Mouse (Mus musculus) frontal cortex, adult 2 months (tissue): ENCODE measurements around the gene Plekhg6. TPM values are rescaled to one million over a fixed set of nuclear protein-coding genes. Genes with fewer than 3 reads are reported as not detected.

Experiments
- DNase-seq, 2 experiments: peaks; one replicate each; pipeline ENCODE4 v3.0.0; 2022; ENCODE audit warnings: low spot score in 1 of 2; ENCODE audit errors: extremely low spot score in 1 of 2
- polyA plus RNA-seq: library from polyadenylated mRNA; depleted of rRNA; stranded (reverse); fragments of >200 nt; gene quantifications from 2 replicates; pipeline ENCODE4 v1.2.3, GENCODE M21; 2012; rRNA removed

The Plekhg6 gene
- polyA plus RNA-seq = 0.04 and 0.13 TPM in 2 replicates

DNA sequence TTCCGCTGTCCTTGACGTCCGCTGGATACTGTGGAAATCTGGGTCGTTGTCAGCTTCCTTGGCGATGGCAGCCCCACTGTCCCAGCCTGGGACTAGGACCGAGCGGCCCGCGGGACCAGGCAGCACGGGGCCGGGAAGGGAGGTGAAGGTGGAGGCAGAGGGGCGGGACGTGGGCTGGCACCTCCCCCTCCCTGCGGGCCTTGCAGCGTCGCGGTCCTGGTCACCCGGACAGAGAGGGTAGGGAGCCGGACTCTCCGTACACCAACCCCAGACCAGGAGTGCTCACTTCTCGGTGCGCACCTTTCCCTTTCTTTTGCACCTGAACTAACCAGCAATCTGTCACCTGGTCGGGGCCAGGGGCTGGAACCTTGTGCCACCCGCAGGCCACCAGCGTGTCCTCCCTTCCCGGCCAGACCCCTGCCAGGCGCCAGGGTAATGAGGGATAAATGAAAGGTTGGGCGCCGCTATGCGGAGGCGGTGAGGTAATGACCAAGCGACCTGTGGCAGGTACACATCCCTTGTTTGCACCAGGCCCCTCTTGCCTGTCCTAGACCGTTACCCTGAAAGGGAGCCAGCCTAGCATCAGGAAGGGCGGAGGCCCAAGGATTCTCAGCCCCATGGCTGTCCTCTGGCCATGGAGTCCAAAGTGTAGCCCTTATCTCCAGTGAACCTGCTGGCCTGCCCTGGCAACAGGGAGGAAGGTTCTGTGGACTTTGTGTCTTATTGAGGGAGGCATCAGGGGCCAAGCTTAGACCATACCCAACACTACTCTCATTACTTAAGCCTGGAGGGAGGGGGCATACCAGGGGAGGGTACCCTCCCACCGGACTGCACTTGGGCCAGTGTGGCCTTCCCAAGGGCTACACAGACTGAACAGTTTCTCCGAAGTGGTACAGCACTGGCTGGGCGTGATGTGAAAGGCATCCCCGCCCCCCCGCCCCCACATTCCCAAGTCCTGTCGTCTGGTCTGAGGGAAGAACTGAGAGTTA is at the start of gene Plekhg6:
Gene Plekhg6 (minus strand): TSS at position 422 of the 989 bp plus-strand sequence.
- no peak for DNase-seq

DNA sequence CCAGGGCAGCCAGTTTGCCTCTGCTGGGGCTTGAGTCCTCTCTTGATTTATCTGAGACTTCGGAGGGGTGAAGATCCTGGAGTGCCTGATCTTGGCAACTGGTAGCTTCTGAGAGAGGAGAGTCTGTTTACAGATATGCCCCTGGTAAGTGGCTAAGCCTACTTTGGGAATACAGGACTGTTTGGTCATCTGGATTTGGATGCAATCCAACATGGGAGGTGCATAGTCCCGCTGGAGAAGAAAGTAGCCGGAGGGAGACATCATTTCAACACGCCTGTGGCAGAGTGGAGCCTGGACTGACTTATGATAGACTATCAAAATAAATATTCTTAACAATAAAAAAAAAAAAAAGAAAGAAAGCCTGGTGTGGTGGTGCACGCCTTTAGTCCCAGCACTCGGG is 49.1 kb upstream of the Plekhg6 start:
- DNase-seq = no peak

DNA sequence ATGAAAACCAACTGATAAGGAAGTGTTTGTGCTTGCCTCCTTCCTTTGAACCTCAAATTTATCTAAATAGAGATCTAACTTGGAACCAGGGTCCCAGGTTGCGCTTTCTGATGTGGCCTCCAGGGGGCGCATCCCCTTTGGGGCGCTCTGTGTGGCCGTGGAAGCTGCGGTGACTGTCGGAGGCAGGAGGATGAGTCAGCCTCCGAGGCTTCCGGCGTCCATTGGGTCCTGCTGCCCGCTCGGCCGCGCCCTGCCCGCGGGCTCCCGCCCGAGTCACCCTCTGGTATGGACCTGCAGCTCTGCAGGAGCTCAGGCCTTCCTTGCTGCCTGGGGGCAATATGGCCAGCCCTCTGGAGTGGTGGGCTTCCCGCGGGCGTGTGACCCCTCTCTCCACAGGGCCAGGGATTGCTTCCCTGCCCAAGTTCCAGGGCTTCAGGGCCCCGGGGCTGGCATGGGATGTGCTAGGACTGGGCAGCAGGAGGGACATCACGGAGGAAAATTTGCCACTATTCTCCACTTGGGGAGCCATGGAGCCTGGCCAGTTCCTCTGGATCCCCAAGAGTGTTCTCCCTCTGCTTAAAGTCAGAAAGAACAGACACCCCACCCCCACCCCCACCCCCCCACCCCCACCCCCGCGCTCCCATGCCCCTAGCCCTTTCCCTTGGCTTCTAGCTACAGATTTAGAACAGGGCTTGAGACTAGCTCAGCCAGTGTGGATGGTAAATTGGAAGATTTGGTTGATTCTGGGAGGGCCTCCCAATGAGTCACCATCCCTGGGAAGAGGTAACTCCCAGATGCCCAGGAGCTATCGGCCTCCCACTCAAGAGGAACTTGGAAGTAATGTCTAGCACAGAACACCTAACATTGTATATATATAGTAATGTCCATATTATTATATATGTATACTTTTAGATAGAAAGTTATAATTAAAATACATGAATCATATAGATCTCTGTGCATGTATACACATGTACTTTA is 46.1 kb upstream of the Plekhg6 start:
- DNase-seq = peak in 1 of 2 experiments; percentile 82

DNA sequence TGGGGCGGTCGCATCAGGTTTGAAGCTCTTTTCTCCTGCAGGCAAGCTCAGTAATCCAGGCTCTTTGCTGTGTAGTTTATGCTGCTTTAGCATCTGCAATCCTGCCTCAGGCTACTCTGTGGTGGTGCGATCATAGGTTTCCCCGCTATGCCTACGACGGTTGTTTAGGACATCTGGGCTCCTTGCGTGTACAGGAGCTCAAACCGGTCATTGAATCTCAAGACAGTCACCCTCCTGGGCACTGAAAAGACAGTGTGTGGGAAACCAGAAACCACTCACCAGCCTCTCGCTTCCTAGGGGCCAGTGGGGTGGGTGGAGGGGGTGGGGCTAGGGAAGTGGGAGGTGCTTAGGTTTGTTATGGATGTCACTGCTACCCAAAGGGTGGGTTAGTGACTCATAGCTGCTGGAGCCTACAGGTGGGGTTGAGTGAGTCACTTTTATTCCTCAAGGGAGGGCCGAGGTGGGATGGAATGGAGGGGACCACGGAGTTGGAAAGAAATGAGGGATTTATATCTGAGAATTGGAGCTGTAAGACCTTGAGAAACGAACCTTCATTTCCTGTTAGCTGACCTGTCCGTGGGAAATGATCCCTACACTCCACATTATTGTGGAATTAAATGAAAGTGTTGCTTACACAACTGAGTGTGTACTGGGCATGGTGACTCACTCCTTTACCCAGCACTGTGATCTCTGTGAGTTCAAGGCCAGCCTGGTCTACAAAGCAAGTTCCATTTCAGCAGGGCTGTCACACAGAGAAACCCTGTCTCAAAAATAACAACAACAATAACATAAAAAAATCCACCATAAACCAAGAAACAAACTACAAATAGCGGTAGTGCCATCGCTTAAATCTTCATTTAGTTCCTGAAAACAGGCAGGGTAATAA is 44.9 kb upstream of the Plekhg6 start:
- no peak for DNase-seq

DNA sequence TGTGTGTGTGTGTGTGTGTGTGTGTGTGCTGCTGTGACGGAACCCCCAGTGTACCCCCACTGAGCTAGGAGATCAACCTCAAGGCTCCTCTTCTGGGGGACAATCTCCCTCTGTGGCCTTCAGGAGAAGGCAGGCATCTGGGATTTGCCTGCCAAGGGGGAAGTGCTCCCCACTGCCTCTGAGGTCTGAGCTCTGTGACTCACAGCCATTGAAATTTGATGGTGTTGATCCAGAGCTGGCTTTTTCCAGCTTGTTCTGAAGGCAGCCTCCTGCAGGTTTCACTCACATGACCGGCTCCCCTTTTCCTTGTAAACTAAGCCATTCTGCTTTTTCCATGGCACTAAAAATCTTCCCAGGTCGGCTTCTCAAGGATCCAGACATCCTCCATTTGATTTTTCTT is 43.6 kb upstream of the Plekhg6 start:
- DNase-seq = no peak

DNA sequence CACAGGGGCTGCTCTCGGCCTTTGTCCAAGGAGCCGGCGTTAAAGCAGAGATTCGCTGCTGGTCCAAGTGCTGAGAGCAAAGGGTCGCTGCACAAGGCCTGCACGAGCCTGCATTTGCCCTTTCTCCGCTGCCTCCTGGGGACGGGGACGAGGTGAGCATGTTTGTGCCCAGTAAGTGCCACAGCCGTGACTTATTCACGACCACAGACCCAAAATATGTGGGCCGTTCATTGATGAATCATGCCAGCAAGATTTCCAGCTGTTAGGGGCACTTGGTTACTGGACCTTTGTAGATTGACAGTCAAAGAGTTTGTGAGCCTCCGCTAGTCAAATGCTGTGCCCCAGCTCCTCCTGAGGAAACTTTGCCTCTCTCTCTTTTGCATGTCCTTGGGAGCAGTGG is 42.9 kb upstream of the Plekhg6 start:
- DNase-seq = no peak

DNA sequence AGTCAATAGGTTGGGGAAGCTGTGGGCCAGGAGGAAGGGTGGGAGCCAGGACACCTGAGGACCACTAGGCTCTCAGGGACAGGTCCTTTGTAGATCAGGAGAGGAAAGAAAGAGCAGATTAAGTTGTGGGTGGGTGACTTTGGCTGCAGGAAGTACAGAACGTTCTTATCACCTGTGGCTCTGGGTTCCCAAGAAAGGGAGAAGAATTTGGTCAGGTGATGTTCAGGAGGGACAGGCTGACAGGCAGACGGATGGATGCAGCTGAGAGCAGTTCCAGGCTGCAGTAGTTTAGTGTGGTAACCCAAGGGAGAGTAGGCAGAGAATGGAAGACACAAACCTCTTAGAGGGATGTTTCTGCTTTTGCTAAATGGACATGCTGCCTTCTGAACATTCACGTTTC is 42.5 kb upstream of the Plekhg6 start:
- no peak for DNase-seq

DNA sequence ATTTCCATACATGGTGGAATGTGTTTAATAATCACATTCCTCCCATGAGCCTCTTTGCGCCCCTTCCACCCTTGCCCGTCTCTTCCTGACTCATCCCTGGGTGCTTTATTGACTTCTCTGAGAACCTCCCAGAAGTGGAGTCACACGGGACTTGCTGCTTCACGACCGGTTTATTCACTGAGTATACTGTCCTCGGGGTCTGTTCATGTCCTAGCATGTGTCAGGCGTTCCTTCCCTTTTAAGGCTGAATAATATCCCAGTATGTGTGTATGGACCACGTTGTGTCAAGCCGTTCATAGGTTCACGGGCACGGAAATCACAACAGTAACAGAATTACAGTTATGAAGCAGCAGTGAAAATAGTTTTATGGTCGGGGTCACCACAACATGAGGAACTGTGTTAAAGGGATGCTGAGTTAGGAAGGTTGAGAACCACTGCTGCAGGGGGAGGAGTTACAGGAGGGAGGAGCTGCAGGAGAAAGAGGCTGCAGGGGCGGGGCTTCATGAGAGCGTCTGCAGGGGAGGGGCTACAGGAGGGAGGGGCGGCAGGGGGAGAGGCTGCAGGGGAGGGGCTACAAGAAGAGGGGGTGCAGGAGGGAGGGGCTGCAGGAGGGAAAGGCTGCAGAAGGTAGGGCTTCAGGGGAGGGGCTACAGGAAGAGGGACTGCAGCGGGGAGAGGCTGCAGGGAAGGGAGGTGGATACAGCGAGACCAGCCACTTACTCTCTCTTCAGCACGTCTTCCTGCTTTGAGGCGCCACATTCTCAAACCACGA is 41.6 kb upstream of the Plekhg6 start:
- no peak for DNase-seq

DNA sequence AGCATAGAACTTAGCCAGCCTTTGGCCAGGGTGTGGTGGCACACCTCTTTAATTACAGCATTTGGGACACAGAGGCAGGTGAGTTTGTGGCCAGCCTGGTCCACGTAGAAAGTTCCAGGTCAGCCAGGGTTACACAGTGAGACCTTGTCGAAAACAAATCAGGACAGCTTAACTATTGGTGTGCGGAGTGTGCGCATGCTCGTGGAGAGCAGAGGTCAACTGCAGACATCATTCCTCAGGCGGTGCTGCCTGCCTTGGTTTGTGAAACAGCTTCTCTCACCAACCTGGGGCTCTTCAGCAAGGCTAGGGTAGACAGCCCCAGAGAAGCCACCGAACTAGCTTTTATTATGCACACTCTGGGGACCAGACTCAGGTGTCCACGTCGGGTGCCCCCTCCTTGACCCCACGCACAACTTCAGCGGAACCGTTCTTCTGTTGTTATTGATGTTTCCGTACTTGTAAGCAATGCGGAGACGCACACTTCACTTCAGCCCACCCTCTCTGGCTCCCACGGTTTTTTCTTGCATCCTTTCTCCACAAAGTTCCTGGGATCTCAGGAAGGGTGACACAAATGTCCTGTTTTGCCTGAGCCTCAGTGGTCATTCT is 40.0 kb upstream of the Plekhg6 start:
- DNase-seq = no peak

DNA sequence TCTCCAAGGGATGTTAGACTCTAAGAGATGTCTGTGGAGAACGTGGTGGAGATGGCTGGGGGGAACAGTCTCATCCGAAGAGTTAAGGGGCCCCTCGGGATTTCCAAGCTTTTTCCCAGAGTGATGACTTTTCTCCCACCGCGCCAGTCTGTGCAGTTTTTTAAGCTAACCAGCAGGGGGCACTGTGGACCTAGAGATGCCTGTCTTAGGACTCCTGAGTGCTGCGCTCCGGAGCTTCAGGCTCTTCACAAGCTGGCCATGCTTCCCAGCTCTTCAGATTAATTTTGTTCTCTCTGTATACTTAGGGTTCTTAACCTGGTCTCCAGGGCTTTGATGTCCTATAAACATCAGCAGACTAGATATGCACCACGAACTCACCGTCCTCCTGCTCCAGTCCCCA is 38.2 kb upstream of the Plekhg6 start:
- DNase-seq = peak; percentile 33 to 85

DNA sequence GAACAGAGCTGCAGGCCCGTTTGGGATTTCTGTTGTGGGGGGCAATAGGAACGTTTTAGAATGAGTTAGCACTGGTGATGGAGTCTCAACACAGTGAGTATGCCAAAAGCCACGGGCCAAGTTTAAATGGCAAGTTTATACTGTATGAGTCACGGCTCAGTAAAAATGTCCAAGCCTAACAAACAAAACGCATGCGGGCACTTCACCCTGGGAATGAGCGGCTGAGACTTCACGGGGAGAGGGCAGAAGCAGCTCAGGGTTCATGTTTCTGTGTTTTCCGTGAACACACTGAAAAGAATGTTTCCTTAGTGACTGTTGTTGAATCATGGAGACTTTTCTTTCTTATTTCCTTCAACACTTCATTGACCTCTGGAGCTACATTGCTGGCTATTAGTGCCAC is 32.7 kb upstream of the Plekhg6 start:
- DNase-seq = no peak

DNA sequence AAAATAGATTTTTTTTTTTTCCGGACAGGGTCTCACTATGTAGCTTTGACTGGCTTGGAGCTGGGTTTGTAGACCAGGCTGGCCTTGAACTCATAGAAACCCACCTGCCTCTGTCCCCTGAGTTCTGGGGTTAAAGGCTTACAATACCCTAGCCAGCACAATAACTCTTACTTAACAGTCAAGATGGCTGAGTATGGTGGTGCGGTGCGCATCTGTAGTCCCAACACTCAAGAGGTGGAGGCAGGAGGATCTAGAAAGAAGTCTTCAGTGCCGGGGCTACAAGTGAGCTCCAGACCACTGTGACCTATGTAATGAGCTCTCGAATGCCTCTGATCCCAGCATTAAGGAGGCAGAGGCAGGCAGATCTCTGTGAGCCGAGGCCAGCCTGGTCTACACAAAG is 31.1 kb upstream of the Plekhg6 start:
- no peak for DNase-seq

DNA sequence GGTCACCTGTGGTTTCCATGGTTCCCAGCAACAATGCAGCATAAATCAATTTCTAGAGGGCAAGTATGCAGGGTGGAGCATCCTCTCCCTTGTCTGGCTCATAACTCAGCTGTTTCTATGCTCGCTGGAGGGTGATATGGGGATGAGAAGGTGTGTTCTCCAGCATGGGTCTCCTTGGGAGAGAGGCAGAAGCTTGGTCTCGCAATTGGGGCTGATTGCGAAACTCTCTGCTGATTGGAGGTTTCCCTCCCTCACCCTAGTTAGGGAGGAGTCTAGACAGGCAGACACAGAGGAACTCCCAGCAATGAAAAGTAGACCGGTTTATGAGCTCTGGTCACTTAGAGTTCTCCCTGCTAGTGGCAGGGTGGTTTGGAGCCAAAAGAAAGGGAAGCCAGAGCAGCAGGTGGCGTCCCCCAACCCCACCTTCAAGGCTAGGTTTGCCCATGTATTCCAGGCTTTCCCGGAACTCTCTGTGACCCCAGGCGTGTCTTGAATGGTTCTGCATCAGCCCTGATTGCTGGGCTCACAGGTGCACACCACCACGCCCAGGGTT is 30.5 kb upstream of the Plekhg6 start:
- no peak for DNase-seq

DNA sequence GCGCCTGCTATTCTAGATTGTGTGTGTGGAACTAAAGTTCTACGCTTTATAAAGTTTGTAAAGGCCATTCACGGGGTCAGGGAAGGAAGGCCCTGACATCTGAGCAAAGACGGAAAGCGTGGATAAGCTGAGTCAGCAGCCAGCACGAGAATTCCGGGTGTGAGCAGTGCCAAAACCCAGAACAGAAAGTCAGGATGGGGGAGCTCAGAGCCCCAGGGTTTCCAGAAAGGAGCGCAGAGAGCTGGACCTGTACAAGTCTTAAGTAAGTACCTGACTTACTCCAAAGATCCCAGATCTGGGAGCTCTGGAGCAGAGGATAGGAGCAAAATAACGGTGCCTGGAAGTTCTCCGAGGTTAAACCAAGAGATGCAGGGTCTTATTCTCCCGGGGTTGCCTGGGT is 30.0 kb upstream of the Plekhg6 start:
- no peak for DNase-seq

DNA sequence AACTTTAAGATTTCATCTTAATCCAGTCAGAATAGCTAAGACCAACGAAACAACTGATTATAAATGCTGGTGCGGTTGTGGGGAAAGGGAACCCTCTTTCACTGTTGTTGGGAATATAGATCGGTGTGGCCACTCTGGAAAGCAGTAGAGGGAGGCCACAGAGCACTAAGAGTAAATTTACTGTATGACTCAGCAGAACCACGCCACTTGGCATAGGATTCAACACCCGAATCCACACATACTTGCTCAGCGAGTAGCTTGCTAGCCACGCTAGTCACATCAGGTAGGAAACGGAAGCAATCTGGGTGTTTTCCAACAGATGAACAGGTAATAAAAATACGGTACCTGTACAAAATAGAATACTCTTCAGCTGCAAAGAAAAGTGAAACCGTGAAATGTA is 27.1 kb upstream of the Plekhg6 start:
- DNase-seq = no peak

DNA sequence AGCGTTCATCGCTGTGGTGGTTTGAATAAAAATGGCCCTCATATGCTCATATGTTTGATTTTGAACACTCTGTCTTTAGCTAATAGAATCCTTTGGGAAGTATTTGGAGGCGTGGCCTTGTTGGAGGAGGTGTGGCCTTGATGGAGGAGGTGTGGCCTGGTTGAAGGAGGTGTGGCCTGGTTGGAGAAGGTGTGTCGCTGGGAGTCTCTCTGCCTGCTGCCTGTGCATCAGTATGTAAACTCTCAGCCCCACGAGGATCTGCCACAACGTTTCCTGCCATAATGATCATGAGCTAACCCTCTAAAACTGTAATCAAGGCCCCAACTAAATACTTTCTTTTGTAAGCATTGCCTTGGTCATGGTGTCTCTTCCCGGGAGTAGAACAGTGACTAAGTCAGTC is 26.6 kb upstream of the Plekhg6 start:
- DNase-seq = no peak

DNA sequence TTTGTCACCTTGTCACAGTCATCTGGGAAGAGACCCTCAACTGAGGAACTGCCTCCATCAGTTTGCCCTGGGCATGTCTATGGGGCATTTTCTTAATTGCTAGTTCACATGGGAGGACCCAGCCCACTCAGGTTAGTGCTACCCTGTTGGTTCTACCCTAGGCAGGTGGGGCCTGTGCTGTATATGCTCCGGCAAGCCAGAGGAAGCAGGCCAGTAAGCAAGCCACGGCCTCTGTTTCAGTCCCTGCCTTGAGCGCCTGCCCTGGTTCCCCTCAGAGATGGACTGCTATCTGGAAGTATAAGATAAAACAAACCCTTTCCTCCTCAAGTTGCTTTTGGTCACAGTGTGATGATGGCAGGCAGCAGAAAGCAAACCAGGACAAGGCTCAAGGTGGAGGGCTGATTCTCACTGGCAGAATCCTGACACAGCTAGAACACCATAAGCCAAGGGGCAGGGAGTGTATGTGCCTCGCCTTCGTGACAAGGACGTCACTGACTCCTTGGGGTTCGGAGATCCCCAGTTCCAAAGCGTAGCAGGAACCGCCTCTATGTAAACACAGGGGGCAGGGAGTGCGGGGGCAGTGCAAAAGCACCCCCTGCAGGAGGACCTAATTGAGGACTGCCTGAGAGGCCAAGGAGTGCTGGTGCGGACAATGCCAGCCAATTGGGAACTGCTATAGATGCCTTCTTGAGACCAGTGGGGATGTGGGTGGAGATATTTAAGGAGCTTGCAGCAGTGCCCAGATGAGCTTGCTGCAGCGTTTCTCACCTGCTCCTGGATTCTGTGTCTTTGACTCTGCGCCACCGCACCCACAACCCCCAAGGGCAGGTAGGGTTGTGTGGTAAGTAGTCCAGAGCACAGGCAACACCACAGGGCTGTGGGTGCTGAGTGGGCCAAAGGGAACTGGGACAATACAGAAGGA is 25.1 kb upstream of the Plekhg6 start:
- DNase-seq = peak in 1 of 2 experiments; percentile 37

DNA sequence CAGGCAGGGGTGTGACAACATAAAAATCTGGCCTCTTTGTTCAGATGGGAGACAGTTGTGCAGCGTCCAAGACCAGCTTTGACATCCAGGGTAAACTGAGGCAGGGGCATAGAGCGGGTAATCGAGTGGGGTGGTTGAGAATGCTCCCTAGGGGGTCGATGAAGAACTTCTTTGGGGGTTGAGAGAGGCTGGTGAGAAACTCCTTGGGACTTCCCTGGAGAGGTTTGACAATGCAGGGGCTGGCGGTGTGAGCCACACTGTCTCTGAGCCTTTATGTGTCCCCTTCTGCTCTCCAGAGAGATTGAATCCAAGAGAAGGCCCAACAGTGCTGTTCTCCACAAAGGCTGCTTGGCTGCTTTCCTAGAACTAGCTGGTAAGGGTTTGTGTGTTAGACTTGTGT is 9.3 kb upstream of the Plekhg6 start:
- no peak for DNase-seq
